Mouse (Mus musculus) lung, adult 2 months (tissue): ENCODE data around the gene Hoxb2. TPM values are rescaled to one million over a fixed set of nuclear protein-coding genes. Genes with fewer than 3 reads are reported as not detected.
A peak's percentile ranks its signal among the peaks of the same experiment; 100 is the strongest.

Source experiments
- DNase-seq: peaks from one replicate; pipeline ENCODE4 v3.0.0; 2022
- H3K4me1 ChIP-seq: fragments of 200-500 bp; 2 replicates; pipeline ENCODE4 v1.6.1; 2011; ENCODE audit warnings: low read length; ENCODE audit not compliant: control insufficient read depth, insufficient read depth
- H3K4me3 ChIP-seq: fragments of 200-500 bp; replicated peaks from 2 replicates; pipeline ENCODE3; 2011; ENCODE audit warnings: low read depth, mild to moderate bottlenecking, control low read depth, low read length; ENCODE audit errors: extremely low read depth
- CTCF ChIP-seq: fragments of 200-500 bp; IDR thresholded peaks from 2 replicates; pipeline ENCODE4 v1.5.1; 2011; ENCODE audit warnings: mild to moderate bottlenecking, low read length, control low read depth; ENCODE audit not compliant: insufficient read depth
- POLR2A ChIP-seq: fragments of 200-500 bp; IDR thresholded peaks from 2 replicates; pipeline ENCODE4 v1.6.1; 2011; ENCODE audit warnings: low read depth, mild to moderate bottlenecking, control low read depth, low read length, borderline replicate concordance; ENCODE audit errors: extremely low read depth
- WGBS: fragments of 180-500 bp; shearing (Covaris S2); methylation state at CpG from one replicate; pipeline ENCODE4 v1.1.7; 2018; 5-methylcytosine and 5-hydroxymethylcytosine counted together
- polyA plus RNA-seq: library from polyadenylated mRNA; depleted of rRNA; stranded (reverse); fragments of >200 nt; gene quantifications from 2 replicates; pipeline ENCODE4 v1.2.3, GENCODE M21; 2012; rRNA removed

The Hoxb2 gene
- polyA plus RNA-seq, 1 experiment: 19.7 TPM

- H3K4me3 ChIP-seq: no peak overlapping the region
- TF ChIP-seq POLR2A: no peak
- TF ChIP-seq CTCF: no peak
- WGBS: 65% methylated on average over 7 of the region's 7 CpGs
- H3K4me1 ChIP-seq: no peaks in the 10 kb centered on the region
- no peak for DNase-seq
These were observed 24.5 kb downstream of the Hoxb2 start for GRCm38 (mm10) chr11:96374810-96375209.

DNA sequence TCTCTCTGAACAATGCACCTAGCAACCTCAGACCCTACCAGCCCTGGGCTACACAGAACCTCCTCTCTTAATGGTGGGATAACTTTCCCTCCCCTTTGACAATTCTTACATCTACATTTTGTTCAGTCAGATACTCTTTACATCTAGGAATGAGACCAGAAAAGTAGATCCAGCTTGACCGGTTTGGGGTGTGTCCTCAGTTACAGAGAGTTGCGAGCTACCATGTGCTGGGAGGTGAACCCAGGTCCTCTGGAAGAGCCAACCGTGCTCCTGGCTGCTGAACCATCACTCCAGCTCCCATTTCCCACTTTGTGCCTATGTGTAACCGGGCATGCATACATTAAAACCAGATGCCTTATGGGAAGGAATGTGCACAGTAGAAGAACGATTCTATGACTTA is 33.1 kb downstream of the Hoxb2 start:
- WGBS: 72% methylated on average over 5 of the region's 5 CpGs
- TF ChIP-seq CTCF (no peak), POLR2A (no peak)
- no peaks in the 10 kb centered on the region for H3K4me1 ChIP-seq
- no peak overlapping the region for H3K4me3 ChIP-seq
- no peak for DNase-seq

DNA sequence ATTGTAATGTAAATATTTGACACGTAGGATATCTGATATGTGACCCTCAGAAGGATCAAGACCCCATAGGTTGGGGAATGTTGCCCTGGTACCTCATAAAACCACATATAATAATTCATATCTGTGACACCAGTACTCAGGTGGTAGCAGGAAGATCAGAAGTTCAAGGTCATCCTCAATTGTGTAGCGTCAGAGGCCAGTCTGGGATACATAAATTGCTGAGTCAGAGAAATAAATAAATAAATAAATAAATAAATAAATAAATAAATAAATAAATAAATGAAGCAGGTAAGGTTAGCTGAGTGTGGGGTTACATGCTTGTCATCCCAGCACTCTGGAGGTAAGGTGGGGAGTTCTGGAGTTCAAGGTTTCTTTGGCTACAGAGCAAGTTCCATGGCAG is 37.3 kb downstream of the Hoxb2 start:
- H3K4me1 ChIP-seq: no peaks in the 10 kb centered on the region
- no peak for DNase-seq
- H3K4me3 ChIP-seq: no peak overlapping the region
- TF ChIP-seq POLR2A: no peak
- WGBS: 79% methylated on average over 2 of the region's 2 CpGs

GRCm38 (mm10) chr11:96396772-96397626 is 46.7 kb downstream of the Hoxb2 start:
- WGBS: 34% methylated on average over 15 of the region's 15 CpGs
- Histone ChIP-seq H3K4me3 (no peak overlapping the region), H3K4me1 (peaks cover 2% of the 10 kb centered on the region)
- no peak for TF ChIP-seq POLR2A
- no peak for TF ChIP-seq CTCF
- DNase-seq: peak; percentile 22

- Histone ChIP-seq H3K4me3 (no peak overlapping the region), H3K4me1 (peaks cover 2% of the 10 kb centered on the region)
- TF ChIP-seq CTCF (no peak; the same call in 1 of the 2 replicates), POLR2A (no peak)
- 44% methylated on average over 7 of the region's 7 CpGs for WGBS
- DNase-seq: no peak
These were observed 47.5 kb downstream of the Hoxb2 start for GRCm38 (mm10) chr11:96397806-96398335.

DNA sequence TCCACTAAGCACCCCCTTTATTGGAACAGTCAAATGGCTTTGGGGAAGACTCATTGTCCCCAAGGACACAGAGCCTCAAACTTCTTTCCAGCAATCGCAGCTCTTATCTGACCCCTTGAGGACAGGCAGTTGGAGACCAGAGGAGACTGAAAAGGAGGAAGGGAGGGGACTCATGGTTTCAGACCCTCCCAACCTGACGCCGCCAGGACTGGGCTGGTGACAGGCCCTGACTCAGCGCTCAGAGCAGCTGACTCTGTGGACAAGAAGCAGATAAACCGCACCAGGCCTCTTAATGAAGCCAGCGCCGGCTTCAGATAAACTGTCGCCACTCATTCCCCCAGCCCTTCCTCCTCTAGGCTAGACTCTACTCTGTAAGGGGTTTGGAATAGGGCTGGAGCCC is 49.6 kb downstream of the Hoxb2 start:
- TF ChIP-seq POLR2A (no peak), CTCF (no peak)
- no peak overlapping the region for H3K4me3 ChIP-seq
- no peak for DNase-seq
- WGBS: 36% methylated on average over 8 of the region's 8 CpGs
- peaks cover 2% of the 10 kb centered on the region for H3K4me1 ChIP-seq

Other genes with a start within 250 kb of the Hoxb2 start
- 0.08 and 0.11 TPM in 2 replicates for gene Calcoco2, start 238.6 kb upstream of the Hoxb2 start, polyA plus RNA-seq
- gene Ttll6, start 216.7 kb upstream of the Hoxb2 start, polyA plus RNA-seq: 3.6 and 4.6 TPM in 2 replicates
- 1.4 TPM in 1 of 2 replicates, not detected in the other for gene Hoxb13, start 156.2 kb upstream of the Hoxb2 start, polyA plus RNA-seq
- gene Hoxb9, start 79.1 kb upstream of the Hoxb2 start, polyA plus RNA-seq: 0.14 TPM in 1 of 2 replicates, not detected in the other
- 0.18 and 0.44 TPM in 2 replicates for gene Hoxb8, start 68.6 kb upstream of the Hoxb2 start, polyA plus RNA-seq
- gene Hoxb7, start 63.9 kb upstream of the Hoxb2 start, polyA plus RNA-seq: 0.52 and 1.1 TPM in 2 replicates
- gene Hoxb6, start 58.0 kb upstream of the Hoxb2 start, polyA plus RNA-seq: 8.1 and 8.2 TPM in 2 replicates
- gene Hoxb5, start 47.2 kb upstream of the Hoxb2 start, polyA plus RNA-seq: 12.1 and 15.6 TPM in 2 replicates
- gene Hoxb4, start 32.3 kb upstream of the Hoxb2 start, polyA plus RNA-seq: 9.9 and 12.5 TPM in 2 replicates
- gene Hoxb3, start 27.2 kb upstream of the Hoxb2 start, polyA plus RNA-seq: 11.0 and 13.2 TPM in 2 replicates
- gene Hoxb1, start 15.2 kb downstream of the Hoxb2 start, polyA plus RNA-seq: not detected in 2 replicates
- 2.2 and 2.4 TPM in 2 replicates for gene Skap1, start 114.1 kb downstream of the Hoxb2 start, polyA plus RNA-seq